Mouse (Mus musculus) layer of hippocampus, adult 9-10 months (tissue): ENCODE measurements around the gene Batf3.

Experiments
- DNase-seq: peaks from one replicate; pipeline ENCODE4 v3.0.0; 2022; ENCODE audit warnings: low spot score

Batf3 gene

GRCm38 (mm10) chr1:191097802-191098747 is at the start of gene Batf3:
Gene Batf3 (plus strand): TSS chr1:191097847.
- no peak for DNase-seq

GRCm38 (mm10) chr1:191053555-191053954 is 44.1 kb upstream of the Batf3 start:
- DNase-seq: no peak

GRCm38 (mm10) chr1:191054870-191055532 is 42.6 kb upstream of the Batf3 start:
- no peak for DNase-seq

GRCm38 (mm10) chr1:191055533-191055873 is 42.1 kb upstream of the Batf3 start:
- no peak for DNase-seq

- DNase-seq: no peak
Measured at GRCm38 (mm10) chr1:191057461-191057860, 40.2 kb upstream of the Batf3 start.

DNA sequence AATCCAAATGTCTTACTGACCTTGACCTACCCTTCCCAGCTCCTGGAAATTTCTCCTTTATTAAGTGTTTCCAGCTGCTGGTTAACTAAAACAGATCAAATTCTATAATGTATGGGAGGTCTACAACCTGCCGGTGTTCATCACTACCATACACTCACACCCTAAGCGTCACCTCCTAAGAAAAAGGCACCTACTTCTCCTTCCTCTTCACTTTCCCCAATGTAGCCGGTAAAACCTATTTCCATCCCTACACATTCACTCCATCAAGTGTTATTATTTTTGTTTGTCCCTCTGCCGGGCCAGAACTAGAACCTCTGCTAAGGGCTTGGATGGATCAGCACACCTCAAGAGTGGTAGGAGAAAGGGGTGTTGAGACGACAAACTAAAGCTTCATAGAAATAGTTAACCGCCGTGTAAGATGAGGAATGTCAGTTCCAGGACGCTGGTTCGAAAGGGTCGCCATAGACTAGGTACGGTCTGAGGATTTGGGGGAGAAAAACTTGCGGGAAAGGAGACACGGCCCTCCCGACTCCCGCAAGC is 35.3 kb upstream of the Batf3 start:
- DNase-seq: no peak

DNA sequence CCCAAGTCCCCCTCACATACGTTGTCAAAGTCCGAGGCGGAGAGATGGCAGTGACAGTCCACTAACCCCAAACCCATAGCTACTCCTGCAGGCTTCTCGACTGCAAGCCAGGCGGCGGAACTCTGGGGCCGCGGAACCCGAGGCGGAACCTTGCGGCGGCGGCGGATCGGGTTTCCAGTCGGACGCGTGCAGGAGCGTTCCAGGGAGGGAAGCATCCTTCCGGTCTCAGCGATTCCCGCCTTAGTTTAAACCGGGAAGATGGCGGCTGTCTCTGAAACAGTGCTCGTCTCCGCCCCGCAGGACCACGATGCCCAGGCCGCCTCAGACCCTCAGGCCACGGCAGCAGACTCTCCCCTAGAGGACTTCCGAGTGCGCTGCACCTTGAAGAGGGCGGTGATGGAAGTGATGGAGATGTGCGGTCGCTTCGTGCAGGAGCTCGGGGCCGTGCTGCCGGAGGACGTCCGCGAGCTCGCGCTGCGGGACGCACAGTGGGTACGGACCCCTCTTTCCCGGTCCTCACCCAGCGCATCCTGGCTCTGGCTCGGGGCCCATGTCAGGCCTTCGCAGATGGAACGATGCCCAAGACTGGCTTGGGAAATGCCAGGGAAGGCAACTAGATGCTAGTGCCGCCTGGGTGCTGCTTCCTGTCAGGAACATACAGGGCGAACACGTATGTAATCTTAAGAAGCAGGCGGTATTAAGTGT is 34.7 kb upstream of the Batf3 start, which contains the start of the genes Tatdn3 and Nsl1:
Tatdn3 (minus strand) TSS at position 152 of the 705 bp plus-strand sequence.
Nsl1 (plus strand) TSS at position 232 of the 705 bp plus-strand sequence.
- peak; percentile 68 for DNase-seq

DNA sequence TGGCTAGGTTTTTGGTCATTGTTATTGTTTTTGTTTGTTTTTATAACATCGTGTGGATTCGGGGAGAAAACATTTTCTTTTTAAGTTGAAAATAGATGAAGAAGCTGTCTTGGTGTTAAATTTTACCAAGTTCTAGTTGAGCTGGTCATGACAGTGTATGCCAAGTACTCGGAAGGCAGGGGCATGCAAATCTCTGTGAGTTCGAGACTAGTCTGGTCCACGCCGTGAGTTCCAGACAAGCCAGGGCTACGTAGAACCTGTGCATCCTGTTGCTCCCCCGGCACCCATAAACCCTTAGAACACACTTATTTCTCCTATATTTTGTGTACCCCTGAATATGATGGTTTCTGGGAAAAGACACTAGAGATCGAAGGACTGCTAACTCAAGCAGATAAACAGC is 33.9 kb upstream of the Batf3 start:
- DNase-seq: no peak

DNA sequence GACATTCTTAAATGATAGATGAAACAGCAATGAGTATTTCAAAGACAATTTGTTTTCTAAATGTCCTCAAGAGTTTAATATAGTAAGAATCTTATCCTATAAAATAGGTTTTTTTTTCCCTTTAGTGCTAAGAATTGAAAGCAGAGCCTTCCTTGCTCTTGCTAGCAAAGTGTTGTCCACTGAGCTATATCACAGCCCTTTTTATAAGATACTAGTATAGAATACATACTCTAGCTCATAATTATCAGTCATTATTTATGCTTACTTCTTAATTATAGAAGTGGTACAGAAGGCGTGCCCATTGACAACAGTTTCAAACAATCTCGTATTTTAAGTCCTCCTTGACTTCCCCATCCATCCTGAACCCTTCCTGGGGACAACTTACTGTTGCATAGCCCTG is 33.1 kb upstream of the Batf3 start:
- DNase-seq: no peak

DNA sequence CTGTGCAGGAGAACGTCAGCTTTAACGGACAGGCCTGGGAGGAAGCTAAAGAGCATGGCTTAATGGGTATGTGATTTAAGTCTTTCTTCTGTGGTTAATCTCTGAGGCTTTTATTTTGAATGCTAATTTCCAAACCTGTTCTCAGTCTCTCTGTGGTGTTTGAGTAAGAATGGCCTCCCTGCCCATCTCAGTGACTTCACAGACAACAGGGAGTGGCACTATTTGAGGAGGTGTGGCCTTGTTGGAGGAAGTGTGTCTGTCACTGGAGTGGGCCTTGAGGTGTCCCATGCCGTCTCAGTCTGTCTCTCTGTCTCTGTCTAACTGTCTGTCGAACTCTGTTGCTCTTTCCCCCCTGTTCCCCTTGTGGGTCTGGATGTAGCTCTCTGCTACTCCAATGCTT is 32.5 kb upstream of the Batf3 start:
- DNase-seq: no peak

DNA sequence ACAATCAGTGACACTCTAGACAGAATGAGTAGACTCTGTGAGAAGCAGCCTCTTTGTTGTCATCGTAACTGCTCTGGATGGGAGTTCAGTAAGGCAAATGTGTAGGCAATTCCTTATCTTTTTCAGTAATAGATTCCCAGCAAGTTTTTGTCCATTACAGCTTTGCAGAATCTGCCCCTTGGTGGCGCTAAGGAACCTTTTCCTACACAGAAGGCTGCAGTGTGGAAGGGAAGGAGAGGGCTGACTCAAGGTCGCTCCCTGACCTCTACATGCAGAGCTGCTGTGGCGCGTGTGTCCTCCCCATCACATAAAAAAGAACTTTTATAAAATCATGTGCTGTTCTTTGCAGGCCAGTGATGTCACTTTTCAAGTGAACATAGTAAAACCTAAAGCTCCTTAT is 29.3 kb upstream of the Batf3 start:
- DNase-seq: no peak

- no peak for DNase-seq
Measured at GRCm38 (mm10) chr1:191070259-191070658, 27.4 kb upstream of the Batf3 start.

DNA sequence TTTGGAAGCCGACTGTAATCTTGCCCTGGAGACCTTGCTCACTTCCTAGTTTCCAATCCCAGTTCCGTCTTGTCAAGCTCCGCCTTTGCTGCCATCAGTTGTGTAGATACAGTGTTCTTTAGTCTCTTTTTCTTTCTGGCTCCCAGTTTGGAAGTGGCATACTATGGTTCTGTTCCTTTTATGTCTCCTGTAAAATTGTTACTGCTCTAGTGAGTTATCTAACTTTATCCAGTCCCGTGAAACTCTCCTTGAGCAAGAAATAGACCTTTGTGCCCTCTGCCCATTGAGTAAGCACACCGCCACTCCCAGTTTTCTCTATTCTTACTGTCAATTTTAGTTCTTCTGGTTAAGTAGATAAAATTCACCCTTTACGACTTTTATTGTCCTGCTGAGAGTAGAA is 26.0 kb upstream of the Batf3 start:
- no peak for DNase-seq

DNA sequence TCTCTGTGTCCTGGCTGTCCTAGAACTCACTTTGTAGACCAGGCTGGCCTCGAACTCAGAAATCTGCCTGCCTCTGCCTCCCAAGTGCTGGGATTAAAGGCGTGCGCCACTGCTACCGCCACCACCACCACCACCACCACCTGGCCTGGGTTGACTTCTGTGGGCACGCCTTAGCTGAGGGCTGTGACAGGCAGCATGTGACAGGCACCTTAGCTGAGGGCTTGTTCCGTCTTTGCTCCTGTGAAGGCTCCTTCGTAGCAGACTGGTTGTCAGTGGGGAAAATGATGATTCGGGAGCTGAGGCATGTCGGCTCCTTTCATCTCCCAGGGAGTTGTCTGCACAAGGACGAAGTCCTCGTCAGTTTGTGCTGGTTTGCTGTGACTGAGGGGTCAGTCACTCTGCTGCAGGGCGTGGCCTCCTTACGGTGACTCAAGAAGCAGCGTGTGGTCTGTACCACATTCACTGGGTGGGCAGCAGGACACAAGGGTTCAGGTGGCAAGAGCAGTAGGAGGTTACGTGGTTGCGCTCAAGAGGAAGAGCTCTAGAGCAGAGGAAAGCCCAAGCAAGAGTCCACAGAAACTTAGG is 25.2 kb upstream of the Batf3 start:
- DNase-seq: no peak

GRCm38 (mm10) chr1:191073001-191073400 is 24.6 kb upstream of the Batf3 start:
- no peak for DNase-seq

- no peak for DNase-seq
Measured at GRCm38 (mm10) chr1:191073486-191073885, 24.2 kb upstream of the Batf3 start.

- no peak for DNase-seq
Measured at GRCm38 (mm10) chr1:191075199-191075883, 22.3 kb upstream of the Batf3 start.

DNA sequence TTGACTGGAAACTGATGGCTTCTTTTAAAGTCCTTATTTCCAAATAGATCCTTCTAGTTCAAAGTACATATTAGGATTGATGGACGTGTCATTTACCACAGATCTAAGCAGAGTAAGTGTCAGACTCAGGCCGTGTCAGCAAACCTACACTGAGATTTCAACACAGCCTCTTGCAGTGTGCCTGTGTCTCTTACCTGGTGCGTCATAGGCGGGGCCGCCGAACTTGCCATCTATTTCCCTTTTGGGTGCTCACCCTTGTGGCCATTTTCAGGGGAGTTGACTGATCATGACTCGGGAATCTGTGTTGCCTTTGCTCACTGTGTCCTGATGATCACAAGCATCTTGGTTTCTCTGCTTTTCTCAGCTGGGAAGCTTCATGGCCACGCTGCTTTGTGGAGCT is 14.4 kb upstream of the Batf3 start:
- DNase-seq: no peak

DNA sequence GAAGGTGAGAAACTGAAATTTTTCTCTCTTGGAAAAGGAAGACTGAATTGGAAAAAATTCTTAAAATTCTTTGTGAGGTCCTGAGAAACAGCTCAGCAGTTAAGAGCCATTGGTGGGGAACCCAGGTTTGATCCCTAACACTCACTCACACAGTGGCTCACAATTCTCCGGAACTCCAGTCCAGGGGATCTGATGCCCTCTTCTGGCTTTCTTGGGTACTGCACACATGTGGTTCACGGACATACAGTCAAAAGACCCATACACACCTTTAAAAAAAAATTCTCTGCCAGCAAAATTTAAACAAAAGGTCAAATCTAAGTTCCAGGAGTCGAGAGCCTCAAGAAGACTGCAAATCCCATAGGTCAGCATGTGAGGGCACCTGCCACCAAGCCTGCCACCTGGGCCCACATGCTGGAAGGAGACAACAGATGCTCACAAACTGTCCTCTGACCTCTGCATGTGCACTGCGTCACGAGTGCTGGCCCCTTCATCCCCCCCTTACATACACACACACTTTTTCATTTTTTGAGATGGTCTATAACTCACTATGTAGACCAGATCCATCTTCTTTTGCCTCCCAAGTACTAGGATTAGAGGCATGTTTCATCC is 12.6 kb upstream of the Batf3 start:
- DNase-seq: no peak

GRCm38 (mm10) chr1:191085597-191085996 is 12.1 kb upstream of the Batf3 start:
- no peak for DNase-seq

GRCm38 (mm10) chr1:191086304-191086878 is 11.3 kb upstream of the Batf3 start:
- DNase-seq: no peak
